Mouse (Mus musculus): Measurements from ENCODE around the gene Hoxb3.

The Hoxb3 gene

DNA sequence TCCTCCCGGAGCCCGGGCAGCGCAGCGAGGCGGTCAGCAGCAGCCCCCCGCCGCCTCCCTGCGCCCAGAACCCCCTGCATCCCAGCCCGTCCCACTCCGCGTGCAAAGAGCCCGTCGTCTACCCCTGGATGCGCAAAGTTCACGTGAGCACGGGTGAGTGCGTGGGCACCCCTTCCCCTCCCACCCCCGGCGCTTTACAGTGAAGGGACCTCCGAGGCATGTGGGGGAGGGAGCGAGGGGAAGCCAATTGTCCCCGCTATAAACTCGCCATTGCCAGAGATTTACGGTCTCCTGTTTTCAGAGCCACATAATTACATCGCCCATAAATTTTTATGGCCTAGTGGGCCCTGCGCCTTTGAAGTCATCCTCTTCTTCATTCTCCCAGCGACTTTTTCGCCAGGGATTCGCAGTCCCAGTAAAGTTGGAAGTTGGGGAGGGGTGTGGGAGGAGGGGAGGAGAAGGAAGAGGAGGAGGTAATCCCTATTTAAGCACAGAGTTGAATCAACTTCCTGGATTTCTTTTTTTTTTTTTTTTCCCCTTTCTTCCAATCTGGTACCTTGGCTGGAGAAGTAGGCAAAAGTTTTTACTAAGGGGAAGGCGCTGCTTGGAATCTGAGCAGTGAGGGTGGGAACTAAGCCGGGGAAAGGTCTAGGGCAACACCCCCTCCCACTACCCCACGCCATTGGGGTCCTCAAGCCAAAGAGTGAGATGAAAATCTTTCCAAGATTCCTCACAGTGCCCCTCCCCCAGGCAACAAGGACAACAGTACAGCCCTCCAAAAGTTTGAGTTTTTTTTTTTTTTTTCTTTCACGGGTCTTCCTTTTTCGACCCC lies 3.8 kb upstream of the Hoxb3 start:
- DNase-seq: no peak

- no peak for DNase-seq
Observed at GRCm38 (mm10) chr11:96319910-96320309, 3.2 kb upstream of the Hoxb3 start.

DNA sequence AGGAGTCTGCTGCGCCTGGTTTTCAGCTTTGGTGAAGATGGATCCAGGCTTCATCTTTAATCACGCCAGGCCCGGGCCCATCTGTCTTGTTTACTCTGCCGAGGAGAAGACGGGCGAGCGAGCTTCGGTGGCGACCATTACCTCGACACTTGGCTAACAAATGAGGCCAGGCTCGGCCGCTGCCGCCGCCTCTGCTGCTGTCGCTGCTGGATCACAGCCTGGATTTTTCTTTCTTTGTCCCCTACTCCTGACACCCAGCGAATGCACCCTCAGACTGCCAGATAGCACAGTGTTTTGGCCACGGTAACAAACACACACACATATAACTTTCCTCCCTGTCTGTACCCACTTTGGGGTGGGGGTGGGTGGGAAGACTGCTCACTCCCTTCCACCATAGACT lies 2.4 kb upstream of the Hoxb3 start:
- DNase-seq: no peak

DNA sequence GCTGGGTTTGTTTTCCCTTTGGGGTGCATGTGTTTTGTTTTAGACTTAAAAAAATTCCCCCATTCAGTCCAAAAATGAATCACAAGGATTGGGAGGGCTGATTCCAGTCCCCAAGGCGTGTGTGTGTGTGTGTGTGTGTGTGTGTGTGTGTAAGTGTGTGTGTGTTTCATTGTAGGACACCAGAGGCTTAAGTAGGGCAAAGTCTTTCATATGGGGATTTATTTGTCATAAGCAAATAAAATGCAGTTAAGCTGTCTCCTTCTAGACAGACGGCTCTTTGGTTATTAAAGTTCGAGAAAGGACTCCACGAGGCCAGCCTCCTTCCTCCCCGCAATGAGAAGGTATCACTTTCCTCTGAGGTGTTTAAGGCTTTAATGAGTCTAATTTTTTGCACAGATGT lies 1.3 kb upstream of the Hoxb3 start:
- no peak for DNase-seq

DNA sequence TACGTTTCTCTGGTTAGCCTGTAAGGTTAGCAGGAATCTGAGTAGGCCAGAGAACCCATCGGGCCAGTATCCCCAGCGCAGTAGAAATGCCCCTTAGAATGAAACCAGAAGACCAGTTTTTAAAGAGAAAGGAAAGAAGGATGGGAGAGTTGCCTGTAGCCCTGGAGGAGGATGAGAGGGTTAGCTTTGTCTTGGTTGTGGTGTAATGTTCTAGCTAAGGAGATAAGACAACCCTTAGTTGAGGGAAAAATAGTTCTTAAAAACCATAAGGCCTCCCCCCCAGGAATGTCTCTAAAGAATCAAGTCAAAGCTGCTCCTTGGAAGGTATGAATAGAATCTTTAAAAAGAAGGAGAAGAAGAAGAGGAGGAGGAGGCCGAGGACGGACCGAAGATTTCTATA lies 388 bp upstream of the Hoxb3 start:
- no peak for DNase-seq

- DNase-seq: no peak
Observed at GRCm38 (mm10) chr11:96324125-96324524, 999 bp downstream of the Hoxb3 start.

- no peak for DNase-seq
Observed at GRCm38 (mm10) chr11:96324965-96325364, 1.8 kb downstream of the Hoxb3 start.

DNA sequence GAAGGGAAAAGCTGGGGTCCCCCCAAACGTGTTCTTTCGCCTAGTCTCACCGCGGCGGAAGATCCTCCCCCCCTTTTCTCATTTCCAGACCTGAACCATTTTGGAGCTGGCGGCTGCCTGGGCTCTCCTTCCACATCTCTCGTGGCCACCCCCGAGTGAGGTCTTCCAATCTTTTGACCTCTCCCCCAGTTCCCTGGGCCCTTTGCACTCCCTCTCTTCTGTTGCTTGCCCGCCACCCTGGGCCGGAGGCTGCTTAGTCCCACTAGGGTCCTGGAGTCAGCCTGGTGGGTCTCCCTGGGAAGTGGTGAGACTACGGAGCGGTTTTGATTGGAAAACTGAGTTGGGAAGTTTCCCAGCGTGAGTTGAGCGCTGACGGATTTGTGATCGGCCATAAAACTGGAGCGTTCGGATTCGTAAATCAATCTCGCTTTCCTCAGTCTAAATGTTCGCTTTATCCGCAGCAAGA lies 2.7 kb downstream of the Hoxb3 start:
- DNase-seq: no peak

DNA sequence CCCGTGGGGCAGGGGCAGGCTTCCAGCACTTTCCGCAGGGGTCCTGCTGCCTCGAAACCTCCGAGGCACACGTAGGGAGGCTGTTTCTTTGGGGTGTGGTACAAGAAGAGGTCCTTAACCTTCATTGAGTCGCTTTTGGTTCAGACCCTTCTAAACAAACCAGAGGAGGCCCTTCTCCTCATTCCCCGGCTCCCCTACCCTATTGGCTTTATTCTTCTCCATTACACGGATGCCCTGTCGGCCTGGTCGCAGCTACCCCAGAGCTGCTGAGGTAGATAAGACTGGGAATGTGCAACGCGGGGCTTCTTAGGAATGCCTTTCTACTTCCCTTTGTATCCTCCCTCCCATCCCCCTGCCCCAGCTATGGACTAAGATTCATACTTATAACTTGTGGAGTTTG lies 3.6 kb downstream of the Hoxb3 start:
- DNase-seq: no peak

DNA sequence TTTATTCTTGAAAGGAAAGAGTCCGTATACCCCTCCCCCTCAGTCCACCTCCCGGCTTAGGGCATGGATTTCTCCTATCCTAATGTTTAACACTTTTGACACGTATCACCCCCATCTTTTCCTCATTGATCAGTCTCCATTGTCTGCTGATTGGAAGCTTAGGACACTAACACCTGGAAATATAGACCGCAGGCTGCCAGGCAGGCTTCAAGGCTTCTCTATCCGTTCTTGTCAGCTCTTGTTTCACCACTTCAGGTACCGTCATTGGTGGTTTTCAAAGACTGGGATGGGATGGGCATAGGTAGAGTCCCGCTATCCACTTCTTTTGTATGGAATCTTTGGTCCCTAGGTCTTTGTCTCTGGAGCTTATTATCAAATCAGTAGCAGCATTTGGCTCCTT lies 4.0 kb downstream of the Hoxb3 start:
- DNase-seq: no peak

DNA sequence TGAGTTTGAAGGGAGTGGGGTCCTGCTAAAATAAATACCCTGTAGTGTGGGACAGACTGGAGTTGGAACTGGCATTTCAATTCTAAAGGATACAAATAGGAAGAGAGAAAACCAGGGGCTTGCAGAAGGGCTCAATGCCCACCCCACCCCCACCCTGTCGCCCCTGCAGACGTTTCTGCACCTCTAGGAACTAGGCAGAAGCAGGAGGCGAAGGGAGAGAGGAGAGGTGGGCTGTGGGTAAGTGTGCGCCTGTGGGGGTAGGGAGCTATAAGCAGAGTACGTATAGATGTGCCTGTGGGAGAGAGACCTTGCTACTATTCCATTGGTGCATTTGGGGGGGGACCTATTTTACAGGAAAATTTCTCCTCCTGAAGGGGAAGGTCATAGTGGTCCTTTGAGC lies 4.6 kb downstream of the Hoxb3 start:
- DNase-seq: no peak

DNA sequence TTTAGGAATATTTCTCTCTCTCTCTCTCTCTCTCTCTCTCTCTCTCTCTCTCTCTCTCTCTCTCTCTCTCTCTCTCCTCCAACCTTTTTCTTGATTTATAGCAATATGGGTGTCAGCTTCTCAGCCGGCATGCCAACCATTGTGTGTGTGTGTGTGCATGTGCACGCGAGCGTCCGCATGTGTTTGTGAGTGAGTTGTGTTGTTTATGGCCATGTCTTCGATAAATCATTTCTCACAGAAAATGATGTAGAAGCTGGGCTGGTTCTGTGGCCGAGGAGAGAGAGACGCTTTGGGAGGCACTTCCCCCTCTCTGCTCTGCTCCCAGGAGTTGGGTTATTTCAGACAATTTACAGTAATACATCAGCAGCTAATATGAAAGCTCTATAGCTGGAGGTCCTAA lies 5.5 kb downstream of the Hoxb3 start:
- DNase-seq: no peak

DNA sequence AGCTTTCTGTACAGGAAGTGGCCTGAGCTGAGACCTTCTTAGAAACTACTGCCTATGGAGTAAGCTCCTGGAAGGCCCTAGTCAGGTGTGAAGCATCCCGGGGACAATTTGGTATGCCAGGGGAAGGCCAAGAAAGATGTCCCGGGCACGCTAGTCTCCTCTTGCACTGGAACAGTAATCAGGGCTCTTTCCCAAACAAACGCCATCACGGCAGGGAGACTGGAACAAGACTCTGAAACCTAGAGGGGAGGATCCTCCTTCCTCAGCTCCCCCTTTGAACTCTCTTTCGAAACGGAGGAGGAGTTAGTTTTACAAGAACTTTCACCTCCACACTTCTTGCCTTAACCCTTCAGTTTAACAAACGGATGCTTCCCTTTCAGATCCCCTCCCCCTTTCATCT lies 9.0 kb downstream of the Hoxb3 start:
- no peak for DNase-seq

DNA sequence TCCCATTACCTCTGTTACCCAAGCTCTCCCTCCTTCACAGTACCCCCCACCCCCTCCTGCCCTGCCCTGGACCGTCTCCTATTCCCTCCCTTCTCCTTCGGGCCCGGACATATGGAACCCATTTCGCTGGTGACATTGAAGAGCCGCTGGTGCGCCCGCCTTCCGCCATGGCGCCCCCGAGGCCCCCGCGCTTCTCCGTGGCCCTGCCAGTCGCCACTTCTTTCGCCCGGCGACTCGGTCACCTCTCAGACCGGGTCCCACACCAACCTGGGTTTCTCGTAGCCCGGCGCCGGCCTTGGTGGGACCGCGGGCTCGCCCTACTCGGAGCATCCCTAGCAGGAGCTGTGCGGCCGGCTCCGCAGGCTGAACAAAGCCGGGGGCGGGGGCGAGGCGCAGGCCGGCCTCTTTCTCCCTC lies 9.5 kb downstream of the Hoxb3 start:
- no peak for DNase-seq

DNA sequence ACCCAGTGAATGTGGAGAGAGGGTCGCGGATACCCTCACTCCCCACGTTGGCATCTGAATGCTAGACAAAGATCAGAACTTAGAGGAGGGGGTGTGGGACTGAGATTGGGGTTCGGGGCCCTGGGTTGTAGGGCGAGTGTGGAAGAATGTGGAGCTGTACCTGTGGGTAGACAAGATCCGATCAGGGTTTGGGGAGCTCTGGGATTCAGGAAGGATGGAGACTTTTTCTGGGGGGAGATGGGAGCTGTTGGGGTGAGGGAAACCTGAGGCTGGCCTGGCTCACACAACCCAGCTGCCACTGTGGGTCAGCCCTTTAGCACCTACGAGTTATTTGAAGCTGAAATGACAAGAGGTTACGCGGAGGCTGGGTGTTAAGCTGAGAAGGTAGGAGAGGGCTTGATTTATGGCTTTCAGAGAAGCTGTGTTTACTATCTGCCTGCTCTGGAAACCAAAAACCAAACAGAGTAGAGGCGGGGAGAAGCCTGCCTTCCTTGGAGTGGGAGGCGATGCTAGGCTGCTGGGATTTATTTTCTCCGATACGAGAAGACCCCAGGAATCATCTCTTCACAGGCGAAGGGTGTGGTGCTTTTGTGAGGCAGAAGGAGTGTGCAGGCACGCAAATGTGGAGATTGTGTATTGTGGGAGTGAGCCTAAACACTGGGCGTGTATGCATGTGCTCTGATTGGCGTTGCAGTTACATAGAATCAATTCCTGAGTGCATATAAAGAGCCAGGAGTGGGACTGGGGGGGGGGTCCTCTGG lies 10.3 kb downstream of the Hoxb3 start:
- DNase-seq: no peak

DNA sequence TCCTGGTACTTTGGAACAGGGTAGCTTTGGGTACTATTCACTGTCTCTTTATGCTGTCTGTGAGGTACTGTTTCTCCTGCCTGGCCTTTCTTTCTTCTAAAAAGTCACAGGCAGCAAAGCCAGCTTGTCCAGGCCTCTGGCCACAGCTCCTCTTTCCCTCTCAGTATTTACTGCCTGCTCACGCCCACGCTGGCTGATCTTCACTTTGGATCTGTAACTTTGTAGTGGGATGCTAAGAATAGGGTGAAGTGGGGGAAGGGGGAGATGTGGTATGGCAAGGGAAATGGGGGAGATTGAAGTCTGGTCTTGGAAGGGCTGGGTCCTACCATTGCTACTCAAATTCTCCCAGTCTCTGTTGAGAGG lies 10.9 kb downstream of the Hoxb3 start:
- no peak for DNase-seq

DNA sequence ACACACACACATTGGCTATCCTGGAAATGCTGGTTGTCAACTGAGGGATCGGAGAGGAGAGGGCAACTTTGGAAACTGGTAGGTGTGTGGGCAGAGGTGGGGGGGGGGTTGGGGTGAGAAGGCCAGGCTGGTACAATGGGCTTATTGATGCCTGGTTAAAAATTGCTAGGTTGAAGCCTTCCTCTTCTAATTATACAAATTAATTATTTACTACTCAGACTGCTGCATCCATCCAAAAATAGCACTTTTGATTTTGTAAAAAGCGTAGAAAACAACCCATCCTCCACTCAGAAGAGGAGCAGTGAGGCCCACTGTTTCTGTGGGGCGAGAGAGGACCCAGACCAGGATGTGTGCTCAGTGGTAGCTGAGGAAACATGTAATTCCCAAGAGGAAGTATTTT lies 11.9 kb downstream of the Hoxb3 start:
- no peak for DNase-seq

GRCm38 (mm10) chr11:96336597-96336996 lies 13.5 kb downstream of the Hoxb3 start:
- no peak for DNase-seq

DNA sequence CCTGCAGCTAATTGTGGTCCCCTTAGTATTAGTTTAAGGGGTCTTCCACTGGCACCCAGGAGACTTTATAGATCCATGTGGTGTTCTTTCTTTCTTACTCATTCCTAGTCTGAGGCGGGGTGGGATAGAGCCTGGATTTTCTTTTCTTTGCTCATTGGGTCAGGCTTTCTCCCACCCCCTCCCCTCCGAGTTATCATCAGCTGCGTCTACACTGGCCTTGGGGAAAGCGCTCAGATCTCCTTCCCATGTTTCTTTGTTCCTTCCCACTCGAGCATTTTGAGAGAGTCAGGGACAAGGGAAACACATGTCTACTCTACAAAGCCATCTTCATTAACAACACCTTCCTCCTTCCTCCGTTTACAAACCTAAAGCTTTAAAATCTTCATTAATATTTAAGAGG lies 13.9 kb downstream of the Hoxb3 start:
- no peak for DNase-seq

GRCm38 (mm10) chr11:96338957-96339855 lies 16.1 kb downstream of the Hoxb3 start:
- DNase-seq: no peak

DNA sequence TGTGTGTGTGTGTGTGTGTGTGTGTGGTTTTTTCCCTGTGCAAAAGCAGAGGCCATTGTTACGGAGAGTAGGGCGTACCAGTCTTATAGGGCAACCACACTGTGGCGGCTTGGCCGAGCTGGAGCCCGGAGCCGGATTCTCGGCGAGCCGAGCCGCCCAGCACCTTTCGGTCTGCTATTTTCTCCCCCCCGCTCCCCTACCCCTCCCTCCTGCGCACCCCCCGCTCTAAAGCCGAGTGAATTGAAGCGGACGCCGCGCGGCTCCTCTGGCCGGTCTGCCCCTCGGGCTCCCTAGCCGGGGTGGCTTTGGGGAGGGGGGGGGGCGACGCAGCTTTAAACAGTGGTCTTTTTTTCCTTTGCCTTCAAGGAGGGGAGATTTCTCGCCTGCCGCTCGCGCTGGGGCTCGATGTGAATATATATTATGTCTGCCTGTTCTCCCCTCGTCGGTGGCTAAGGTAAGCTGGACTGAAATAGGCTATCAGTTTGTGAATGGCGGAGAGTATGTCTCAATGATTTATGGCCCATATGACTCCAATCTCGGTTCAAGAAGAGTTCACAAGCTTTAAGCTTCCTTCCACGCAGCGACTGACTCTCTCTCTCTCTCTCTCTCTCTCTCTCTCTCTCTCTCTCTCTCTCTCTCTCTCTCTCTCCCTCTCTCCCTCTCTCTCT lies 17.7 kb downstream of the Hoxb3 start:
- no peak for DNase-seq

- DNase-seq: no peak
Observed at GRCm38 (mm10) chr11:96341701-96342575, 18.8 kb downstream of the Hoxb3 start.

All from cerebellum, adult 8-10 months (tissue).